Mouse (Mus musculus) neural tube, embryonic 10.5 days (tissue): ENCODE measurements around the gene St13.

Experiments used
- DNase-seq: peaks from one replicate; pipeline ENCODE4 v3.0.0-alpha.2; 2017; ENCODE audit warnings: low spot score; ENCODE audit errors: extremely low spot score

St13 gene

DNA sequence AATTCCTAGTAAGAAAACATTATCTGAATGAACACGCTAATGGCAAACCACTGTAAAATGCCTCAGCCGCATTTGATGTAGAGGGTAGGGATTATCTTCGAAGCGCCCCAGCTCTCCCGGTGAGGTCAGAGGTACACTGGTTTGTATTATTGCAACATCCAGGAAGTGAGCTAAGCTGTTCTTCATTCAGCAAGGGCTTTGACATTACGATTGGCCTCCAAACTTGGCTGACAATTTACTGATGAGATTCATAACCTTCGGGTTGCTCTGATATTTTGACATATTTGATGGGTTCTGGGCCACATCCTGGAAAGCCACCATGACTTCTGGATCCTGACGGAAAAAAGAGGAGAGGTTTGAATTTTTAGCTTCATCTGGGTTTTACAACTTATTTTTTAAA lies 34.6 kb downstream of the St13 start:
- no peak for DNase-seq

DNA sequence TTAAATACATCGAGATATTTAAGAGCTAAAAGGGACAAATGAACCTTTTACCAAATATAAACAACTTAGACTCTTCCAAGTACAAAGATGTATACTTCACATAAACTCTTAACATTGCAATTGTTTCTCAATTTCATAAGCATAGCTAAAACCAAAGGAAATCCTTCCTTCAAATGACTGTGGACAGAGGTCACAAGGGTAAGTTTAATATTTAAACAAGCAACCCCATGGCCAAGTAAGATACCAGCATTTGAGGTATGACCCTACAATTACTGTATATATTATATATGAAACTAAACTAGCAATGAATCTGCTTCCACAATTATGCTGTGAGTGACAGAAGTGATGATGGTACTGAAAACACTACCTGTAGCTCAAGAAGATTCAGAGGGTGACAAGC lies 35.6 kb downstream of the St13 start:
- no peak for DNase-seq

GRCm38 (mm10) chr15:81362501-81362900 lies 37.4 kb downstream of the St13 start:
- DNase-seq: no peak

DNA sequence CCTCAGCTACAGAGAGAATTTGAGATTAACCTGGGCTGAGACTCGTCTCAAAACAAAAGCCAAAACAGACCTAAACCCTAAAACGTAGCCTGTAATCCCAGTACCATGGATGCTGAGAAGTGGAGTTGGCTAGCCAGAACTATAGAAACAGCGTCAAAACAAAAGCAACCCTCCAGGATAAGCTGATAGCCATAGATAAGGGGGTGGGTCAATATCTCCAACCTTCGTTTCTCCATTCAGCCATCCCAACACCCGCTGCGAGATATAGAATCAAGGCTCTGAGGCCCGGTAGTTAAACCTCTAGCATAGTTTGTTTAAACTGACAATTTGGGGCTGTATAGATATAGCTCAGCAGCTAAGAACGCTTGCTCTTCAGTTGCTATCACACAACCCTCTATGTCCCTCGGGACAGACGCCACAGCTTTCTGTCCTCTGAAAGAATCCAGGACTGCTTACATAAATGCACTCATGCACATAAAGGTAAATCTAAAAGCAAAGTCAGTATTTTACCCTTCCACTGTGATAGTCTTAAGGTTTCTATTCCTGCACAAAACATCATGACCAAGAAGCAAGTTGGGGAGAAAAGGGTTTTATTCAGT lies 38.4 kb downstream of the St13 start:
- DNase-seq: no peak

DNA sequence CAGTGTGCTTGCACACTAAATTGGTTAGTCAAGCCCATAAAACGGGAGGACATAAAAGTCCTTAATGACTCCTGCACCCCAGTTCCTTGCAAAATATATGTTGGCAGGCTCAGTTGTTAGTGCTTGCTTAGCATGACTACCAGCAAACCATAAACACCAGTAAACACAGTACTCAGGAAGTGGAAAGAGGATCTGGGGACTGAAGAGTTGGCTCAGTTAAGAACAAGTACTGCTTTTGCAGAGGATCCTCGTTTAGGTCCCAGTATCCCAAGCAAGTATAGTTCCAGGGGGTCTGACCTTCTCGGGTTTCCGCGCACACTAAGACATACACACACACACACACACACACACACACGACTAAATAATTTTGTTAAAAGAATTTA lies 38.9 kb downstream of the St13 start:
- no peak for DNase-seq

DNA sequence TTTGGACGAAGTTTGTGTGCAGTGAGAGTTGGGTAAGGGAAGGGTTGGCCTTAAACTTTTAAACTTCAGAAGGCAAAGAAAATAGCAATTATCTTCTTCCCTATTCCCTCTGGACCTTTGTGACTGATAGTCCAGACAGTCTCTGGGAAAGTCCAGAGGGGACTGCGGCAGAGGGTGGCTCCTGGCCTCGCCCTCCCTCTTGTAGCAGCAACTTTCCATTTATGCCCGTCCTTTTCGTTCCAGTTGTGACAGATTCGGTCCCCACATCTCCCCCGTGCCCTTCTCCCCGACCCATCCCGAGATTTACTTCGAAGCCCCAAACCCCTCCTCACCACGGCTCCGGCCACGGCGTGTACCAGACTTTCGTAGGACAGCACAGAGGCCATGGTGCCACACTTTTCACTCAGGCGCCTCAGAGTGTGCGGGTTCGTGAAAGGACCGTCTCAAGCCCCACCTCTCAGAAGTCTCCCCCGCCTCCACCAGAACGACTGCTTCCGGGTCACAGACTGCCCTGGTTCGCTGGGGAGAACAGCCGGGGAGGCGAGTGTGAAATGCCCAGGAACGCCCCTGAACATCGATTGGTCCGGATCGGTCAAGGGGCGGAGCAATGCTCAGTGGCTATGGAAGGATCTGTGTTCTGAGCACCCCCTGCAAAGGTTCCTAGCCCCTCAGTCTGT lies 39.4 kb downstream of the St13 start, which contains the start of gene Slc25a17:
Slc25a17 (minus strand) TSS at position 468 of the 677 bp plus-strand sequence.
- DNase-seq: peak; percentile 96

DNA sequence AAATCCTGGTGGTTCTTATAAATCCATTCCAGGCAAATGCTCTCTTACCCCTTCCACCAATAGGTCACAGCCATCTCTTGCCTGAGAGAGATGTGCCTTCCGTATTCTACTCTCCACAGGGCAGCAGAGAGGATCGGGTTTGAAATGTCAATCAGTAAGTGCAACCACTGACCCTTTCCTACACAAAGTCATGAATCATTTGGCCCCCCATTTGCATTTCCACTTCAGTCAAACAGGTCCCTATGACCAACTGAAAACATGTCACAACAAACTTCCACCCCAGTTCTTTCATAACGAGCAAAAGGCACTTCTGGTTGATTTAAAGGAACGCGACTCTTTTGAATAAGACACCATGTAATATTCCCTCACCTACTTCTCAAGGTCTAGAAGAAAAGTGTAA lies 40.5 kb downstream of the St13 start:
- DNase-seq: no peak

DNA sequence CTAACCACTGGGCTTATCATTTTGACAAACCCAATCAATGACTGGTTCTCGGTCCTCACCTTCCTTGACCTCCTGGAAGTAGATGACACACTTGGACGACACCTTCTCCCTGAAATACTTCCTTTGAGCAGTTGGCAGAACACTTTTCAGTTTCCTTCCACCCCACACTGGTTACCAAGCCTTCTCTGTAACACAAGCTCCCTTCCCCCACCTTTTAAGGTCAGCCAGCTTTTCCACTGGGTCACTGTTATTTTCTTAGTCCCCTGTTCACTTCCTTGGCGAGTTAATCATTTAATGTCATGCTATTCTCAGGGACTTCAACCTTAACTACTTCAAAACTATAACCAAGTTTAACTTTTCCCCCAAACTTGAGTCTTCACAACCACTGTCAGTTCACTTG lies 40.9 kb downstream of the St13 start:
- DNase-seq: no peak

DNA sequence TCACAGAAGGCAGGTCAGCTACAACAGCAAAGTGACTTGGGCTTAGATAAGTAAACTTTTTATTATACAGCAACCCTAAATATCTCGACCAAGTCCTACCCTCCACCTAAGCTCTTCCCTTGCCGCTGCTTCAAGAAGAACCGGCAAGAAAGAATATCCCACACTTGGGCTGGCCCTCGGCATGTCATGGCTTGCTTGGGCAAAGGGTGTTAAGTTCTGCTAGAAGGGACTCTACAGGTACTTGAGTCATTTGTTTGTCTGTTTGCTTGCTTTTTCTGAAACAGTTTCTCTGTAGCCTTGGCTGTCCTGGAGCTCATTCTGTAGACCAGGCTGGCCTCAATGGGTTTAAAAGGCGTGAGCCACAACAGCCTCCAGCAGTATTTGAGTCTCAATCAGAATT lies 42.9 kb downstream of the St13 start:
- no peak for DNase-seq

DNA sequence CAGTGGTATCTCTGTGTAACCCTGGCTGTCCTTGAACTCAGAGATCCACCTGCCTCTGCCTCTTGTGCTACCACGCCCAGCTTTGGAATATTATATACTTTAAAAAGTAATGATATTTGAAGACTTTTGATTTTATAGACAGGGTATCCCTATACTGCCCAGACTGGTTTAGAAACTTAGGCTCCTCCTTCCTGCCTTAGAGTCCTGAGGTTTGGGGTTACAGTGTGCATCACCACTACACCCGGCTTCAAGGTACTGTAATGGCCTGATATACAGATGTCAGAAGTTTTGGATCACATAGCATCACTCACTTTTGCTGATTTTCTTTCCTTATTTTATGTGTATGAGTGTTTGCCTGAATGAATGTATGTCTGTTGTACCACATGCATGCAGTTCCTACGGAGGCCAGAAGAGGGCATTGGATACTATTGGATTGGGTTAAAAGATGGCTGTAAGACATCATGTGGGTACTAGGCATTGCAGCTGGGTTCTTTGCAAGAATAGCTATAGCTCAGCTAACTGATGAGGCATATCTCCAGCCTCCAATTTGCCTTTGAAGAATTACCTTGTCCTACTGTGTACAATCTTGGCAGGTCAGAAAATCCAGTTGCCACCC lies 44.6 kb downstream of the St13 start:
- DNase-seq: peak; percentile 51

- no peak for DNase-seq
These were observed 47.2 kb downstream of the St13 start for GRCm38 (mm10) chr15:81352638-81353037.

DNA sequence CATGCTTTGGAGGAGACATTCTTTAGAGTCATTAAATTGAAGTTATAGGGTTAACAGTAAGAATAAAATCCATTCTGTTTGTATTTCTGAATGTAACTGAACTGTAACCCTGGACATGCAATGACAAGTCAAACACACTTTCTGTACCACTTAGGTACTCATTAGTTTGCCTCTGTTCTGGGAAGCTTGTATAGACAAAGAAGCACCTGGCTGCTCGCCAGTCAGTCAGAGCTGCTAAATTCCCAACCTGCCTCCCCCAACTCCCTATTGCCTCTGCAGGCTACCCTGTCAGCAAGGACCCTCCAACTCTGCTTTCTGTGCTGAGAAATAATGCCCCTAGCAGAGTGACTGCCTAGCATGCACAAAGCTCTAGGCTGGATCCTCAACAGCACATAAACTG lies 49.5 kb downstream of the St13 start:
- DNase-seq: no peak

DNA sequence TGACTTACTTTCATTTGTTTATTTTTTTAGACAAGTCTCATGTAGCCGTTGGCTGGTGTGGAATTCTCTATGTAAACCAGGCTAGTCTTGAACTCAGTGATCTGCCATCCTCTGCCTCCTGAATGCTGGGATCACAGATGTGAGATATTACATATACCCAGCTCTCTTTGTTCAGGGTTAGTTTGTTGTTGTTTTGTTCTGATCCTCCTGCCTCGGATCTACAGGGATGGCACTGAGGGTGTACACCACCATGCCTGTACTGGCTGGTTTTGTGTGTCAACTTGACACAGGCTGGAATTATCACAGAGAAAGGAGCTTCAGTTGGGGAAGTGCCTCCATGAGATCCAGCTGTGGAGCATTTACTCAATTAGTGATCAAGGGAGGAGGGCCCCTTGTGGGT lies 51.5 kb downstream of the St13 start:
- no peak for DNase-seq

GRCm38 (mm10) chr15:81347466-81347865 lies 52.4 kb downstream of the St13 start:
- DNase-seq: no peak

DNA sequence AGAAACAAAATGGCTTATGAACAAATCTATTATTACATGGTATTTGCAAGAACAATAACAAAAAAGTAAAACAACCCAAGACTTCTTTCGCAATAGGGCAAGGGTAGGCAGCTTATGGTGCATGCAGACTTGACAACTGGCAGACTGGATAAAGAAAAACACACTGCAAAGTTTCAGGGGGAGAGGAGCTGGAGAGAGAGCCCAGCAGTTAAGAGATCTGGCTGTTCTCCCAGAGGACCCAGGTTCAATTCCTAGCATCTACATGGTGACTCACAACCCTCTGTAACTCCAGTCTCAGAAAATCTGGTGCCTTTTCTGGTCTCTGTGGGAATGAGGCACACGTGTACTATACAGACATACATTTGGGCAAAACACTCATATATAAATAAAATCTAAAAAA lies 58.5 kb downstream of the St13 start:
- no peak for DNase-seq

DNA sequence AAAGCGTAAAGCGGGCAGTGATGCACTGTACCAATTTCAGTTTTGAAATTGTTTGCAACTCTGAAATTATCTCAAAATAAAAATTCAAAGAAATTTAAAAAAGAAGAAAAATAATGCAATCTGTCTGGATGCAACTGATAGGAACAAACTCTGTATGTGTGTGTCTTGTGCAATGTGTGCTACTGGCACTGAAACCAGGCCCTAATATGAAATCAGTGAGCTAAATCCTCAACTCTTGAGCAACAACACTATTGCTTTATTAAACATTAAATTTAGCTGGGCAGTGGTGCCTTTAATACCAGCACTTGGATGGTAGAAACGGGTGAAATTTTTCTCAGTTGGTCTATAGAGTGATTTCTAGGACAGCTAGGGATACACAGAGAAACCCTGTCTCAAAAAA lies 60.7 kb downstream of the St13 start:
- DNase-seq: no peak

- no peak for DNase-seq
These were observed 63.4 kb downstream of the St13 start for GRCm38 (mm10) chr15:81336466-81336865.

GRCm38 (mm10) chr15:81332517-81332916 lies 67.4 kb downstream of the St13 start:
- no peak for DNase-seq

DNA sequence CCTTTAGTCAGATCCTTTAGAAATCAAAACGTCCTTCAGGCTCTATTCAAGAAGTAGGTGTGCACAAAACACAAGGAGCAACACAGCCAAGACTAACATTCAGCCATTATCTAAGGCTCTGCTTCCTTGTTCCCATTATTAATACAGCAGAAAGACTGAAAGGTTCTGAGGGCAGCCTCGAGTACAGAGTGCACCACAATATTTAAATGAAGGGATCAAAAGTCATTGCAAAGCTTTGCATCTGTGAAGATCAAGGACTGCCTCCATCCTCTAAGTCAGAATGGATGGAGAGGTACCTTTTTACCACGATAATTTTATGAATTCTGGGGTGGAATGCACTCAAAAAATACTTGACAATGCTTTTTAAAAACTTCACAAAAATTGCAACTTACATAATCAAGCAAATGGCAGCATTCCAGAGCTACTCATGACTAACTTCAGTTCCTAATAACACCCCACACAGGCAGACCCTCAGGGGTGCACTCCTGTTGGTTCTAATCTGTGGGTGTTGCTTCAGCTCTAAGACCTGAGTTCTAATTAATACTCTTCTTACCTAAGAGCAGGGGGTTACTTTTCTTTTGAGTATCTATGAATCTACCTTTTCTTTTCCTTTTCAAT lies 69.0 kb downstream of the St13 start:
- DNase-seq: no peak

DNA sequence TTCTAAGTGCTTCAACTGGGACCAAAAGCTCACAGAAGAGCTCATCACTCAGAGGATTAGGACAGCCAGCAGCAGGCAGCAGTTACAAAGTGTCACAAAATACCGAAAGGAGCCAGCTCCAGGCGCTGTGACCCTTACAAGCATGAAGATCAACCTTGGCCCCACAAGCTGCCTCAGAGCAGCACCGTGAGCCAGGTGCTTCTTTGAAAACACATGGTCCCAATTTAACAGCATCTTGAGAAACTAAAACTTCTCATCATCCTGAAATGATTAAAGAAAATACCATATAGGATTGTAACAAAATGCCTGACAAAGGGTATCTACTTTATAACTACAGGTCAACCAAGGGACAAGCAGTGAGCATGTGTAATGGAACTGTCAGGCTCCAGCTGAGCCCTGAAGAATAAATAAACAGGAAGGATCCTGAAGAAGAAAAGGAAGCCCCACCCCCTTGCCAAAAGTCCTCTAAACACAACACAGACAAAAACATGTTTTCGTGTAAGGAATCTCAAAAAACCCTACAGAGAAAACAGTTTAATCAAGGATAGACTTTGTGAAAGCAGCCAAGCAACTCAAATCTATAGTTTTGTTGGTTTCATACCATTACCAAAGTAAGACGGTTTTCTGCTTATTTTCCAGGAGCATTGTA lies 70.0 kb downstream of the St13 start:
- DNase-seq: peak; percentile 22

GRCm38 (mm10) chr15:81327501-81327900 lies 72.4 kb downstream of the St13 start:
- DNase-seq: no peak

DNA sequence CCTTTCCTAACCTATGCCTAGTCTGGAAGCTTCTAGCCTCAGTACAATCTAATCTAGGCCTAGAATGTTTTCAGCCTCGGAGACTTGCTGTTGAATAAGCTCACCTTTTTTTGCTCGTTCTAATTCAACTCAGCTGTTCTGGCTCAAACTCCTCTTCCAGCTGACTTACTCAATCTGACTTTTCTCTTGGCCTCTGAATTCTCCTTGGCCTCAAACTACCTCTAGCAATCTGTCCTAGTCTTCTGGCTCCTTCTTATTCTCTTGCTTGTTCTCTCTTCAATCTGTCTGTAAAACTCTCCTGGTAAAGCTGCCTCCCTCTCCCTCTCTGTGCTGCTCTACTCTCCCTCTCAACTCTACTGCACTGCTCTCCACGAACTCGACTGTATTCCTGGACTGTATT lies 74.9 kb downstream of the St13 start:
- no peak for DNase-seq
